Mouse (Mus musculus): Measurements from ENCODE around the gene Rpl36a.

DNA sequence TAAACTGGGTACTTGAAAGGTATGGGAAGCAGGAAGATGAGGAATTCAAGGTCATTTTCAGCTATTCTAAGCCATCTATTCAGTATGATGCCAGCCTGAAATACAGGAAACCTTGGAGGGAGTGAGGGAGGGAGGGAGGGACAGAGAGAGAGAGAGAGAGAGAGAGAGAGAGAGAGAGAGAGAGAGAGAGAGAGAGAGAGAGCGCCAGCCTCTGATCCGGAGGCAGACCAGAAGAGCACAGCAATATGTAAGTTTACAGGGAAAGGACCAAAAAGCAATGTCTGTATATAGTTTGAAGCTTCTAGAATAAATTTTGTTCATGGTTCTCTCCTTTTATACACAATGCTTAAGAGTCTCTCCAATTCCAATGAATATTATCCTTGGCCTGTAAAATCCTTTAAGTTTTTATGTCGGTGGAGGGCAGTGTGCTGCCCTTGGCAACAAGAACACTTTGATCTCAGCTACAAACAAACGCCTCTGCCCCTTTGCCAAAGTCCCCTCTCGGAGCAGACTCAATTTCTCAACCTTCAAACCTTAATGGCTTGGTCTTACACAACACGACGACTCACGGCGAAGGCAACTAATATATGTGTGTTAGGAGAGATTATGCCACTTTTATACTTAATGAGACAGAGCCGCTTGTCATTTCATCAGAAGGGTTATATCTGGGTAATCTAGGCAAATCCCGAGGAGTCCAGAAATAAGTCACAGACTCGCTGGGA is 44.9 kb upstream of the Rpl36a start:
- TF ChIP-seq CTCF (IDR thresholded peaks at IDR 0.05; ENCODE audit: borderline replicate concordance, control insufficient read depth, extremely low read depth, insufficient read depth, low read length, poor library complexity), result no peak
- no peak for TF ChIP-seq POLR2A (IDR thresholded peaks at IDR 0.05; ENCODE audit: control insufficient read depth, extremely low read depth, insufficient read depth, low read length, poor library complexity)

Data from thymus, adult 2 months (tissue).